Mouse (Mus musculus): ENCODE measurements around the gene Serpinb11. TPM values are rescaled to one million over a fixed set of nuclear protein-coding genes. Genes with fewer than 3 reads are reported as not detected.

Gene Serpinb11
- not detected in 2 replicates for polyA plus RNA-seq (2012; ENCODE audit: insufficient read depth, insufficient read length, missing spikeins)

- Histone ChIP-seq H3K27ac (replicated peaks; ENCODE audit: low read depth, low read length) (no peak within 1 kb of the TSS), H3K4me3 (ENCODE audit: insufficient read depth, low read depth, low read length) (no peak within 1 kb of the TSS), H3K4me1 (ENCODE audit: control insufficient read depth, insufficient read depth, insufficient read length, low read length) (no peaks in the 10 kb centered on the region)
These were observed at the start of gene Serpinb11 for GRCm38 (mm10) chr1:107360898-107361297. Gene Serpinb11, plus strand, starts transcription at chr1:107361198.

GRCm38 (mm10) chr1:107345979-107346378, 15.0 kb upstream of the Serpinb11 start:
- no peak overlapping the region for H3K27ac ChIP-seq (replicated peaks; ENCODE audit: low read depth, low read length)
- H3K4me3 ChIP-seq (ENCODE audit: insufficient read depth, low read depth, low read length), result no peak overlapping the region
- no peaks in the 10 kb centered on the region for H3K4me1 ChIP-seq (ENCODE audit: control insufficient read depth, insufficient read depth, insufficient read length, low read length)

- no peak overlapping the region for H3K27ac ChIP-seq (replicated peaks; ENCODE audit: low read depth, low read length)
- no peaks in the 10 kb centered on the region for H3K4me1 ChIP-seq (ENCODE audit: control insufficient read depth, insufficient read depth, insufficient read length, low read length)
- no peak overlapping the region for H3K4me3 ChIP-seq (ENCODE audit: insufficient read depth, low read depth, low read length)
These were observed 14.2 kb upstream of the Serpinb11 start for GRCm38 (mm10) chr1:107346788-107347187.

GRCm38 (mm10) chr1:107350392-107350791, 10.6 kb upstream of the Serpinb11 start:
- no peak overlapping the region for H3K27ac ChIP-seq (replicated peaks; ENCODE audit: low read depth, low read length)
- H3K4me3 ChIP-seq (ENCODE audit: insufficient read depth, low read depth, low read length), result no peak overlapping the region

GRCm38 (mm10) chr1:107351115-107351514, 9.9 kb upstream of the Serpinb11 start:
- Histone ChIP-seq H3K27ac (replicated peaks; ENCODE audit: low read depth, low read length) (no peak overlapping the region), H3K4me3 (ENCODE audit: insufficient read depth, low read depth, low read length) (no peak overlapping the region), H3K4me1 (ENCODE audit: control insufficient read depth, insufficient read depth, insufficient read length, low read length) (no peaks in the 10 kb centered on the region)

More at GRCm38 (mm10) chr1:107350392-107350791, 10.6 kb upstream of the Serpinb11 start:
- H3K4me1 ChIP-seq (ENCODE audit: control insufficient read depth, insufficient read depth, insufficient read length, low read length), result no peaks in the 10 kb centered on the region

GRCm38 (mm10) chr1:107353046-107353445, 8.0 kb upstream of the Serpinb11 start:
- Histone ChIP-seq H3K4me3 (ENCODE audit: insufficient read depth, low read depth, low read length) (no peak overlapping the region), H3K4me1 (ENCODE audit: control insufficient read depth, insufficient read depth, insufficient read length, low read length) (no peaks in the 10 kb centered on the region), H3K27ac (replicated peaks; ENCODE audit: low read depth, low read length) (no peak overlapping the region)

GRCm38 (mm10) chr1:107365973-107366372, 5.0 kb downstream of the Serpinb11 start:
- Histone ChIP-seq H3K4me1 (ENCODE audit: control insufficient read depth, insufficient read depth, insufficient read length, low read length) (no peaks in the 10 kb centered on the region; the same call in 1 of the 2 replicates), H3K4me3 (ENCODE audit: insufficient read depth, low read depth, low read length) (no peak overlapping the region), H3K27ac (replicated peaks; ENCODE audit: low read depth, low read length) (no peak overlapping the region)

GRCm38 (mm10) chr1:107368944-107369343, 7.9 kb downstream of the Serpinb11 start:
- no peaks in the 10 kb centered on the region; the same call in 1 of the 2 replicates for H3K4me1 ChIP-seq (ENCODE audit: control insufficient read depth, insufficient read depth, insufficient read length, low read length)
- H3K27ac ChIP-seq (replicated peaks; ENCODE audit: low read depth, low read length), result no peak overlapping the region
- H3K4me3 ChIP-seq (ENCODE audit: insufficient read depth, low read depth, low read length), result no peak overlapping the region

- H3K4me1 ChIP-seq (ENCODE audit: control insufficient read depth, insufficient read depth, insufficient read length, low read length), result no peaks in the 10 kb centered on the region
- H3K27ac ChIP-seq (replicated peaks; ENCODE audit: low read depth, low read length), result no peak overlapping the region
- no peak overlapping the region for H3K4me3 ChIP-seq (ENCODE audit: insufficient read depth, low read depth, low read length)
These were observed 16.0 kb downstream of the Serpinb11 start for GRCm38 (mm10) chr1:107376952-107377351.

- no peak overlapping the region for H3K27ac ChIP-seq (replicated peaks; ENCODE audit: low read depth, low read length)
- H3K4me1 ChIP-seq (ENCODE audit: control insufficient read depth, insufficient read depth, insufficient read length, low read length), result no peaks in the 10 kb centered on the region
- no peak overlapping the region for H3K4me3 ChIP-seq (ENCODE audit: insufficient read depth, low read depth, low read length)
These were observed 17.4 kb downstream of the Serpinb11 start for GRCm38 (mm10) chr1:107378368-107378767.

- H3K4me1 ChIP-seq (ENCODE audit: control insufficient read depth, insufficient read depth, insufficient read length, low read length), result no peaks in the 10 kb centered on the region
- no peak overlapping the region for H3K27ac ChIP-seq (replicated peaks; ENCODE audit: low read depth, low read length)
- no peak overlapping the region for H3K4me3 ChIP-seq (ENCODE audit: insufficient read depth, low read depth, low read length)
These were observed 20.5 kb downstream of the Serpinb11 start for GRCm38 (mm10) chr1:107381491-107381890.

- Histone ChIP-seq H3K4me3 (ENCODE audit: insufficient read depth, low read depth, low read length) (no peak overlapping the region), H3K27ac (replicated peaks; ENCODE audit: low read depth, low read length) (no peak overlapping the region), H3K4me1 (ENCODE audit: control insufficient read depth, insufficient read depth, insufficient read length, low read length) (no peaks in the 10 kb centered on the region)
These were observed 21.4 kb downstream of the Serpinb11 start for GRCm38 (mm10) chr1:107382404-107382803.

GRCm38 (mm10) chr1:107384532-107384931, 23.5 kb downstream of the Serpinb11 start:
- Histone ChIP-seq H3K4me3 (ENCODE audit: insufficient read depth, low read depth, low read length) (no peak overlapping the region), H3K27ac (replicated peaks; ENCODE audit: low read depth, low read length) (no peak overlapping the region), H3K4me1 (ENCODE audit: control insufficient read depth, insufficient read depth, insufficient read length, low read length) (no peaks in the 10 kb centered on the region)

- Histone ChIP-seq H3K4me1 (ENCODE audit: control insufficient read depth, insufficient read depth, insufficient read length, low read length) (no peaks in the 10 kb centered on the region), H3K27ac (replicated peaks; ENCODE audit: low read depth, low read length) (no peak overlapping the region; the same call in 1 of the 2 replicates), H3K4me3 (ENCODE audit: insufficient read depth, low read depth, low read length) (no peak overlapping the region)
These were observed 28.8 kb downstream of the Serpinb11 start for GRCm38 (mm10) chr1:107389753-107390152.

- Histone ChIP-seq H3K4me1 (ENCODE audit: control insufficient read depth, insufficient read depth, insufficient read length, low read length) (no peaks in the 10 kb centered on the region), H3K27ac (replicated peaks; ENCODE audit: low read depth, low read length) (no peak overlapping the region)
These were observed 36.5 kb downstream of the Serpinb11 start for GRCm38 (mm10) chr1:107397481-107397880.

GRCm38 (mm10) chr1:107399355-107399754, 38.4 kb downstream of the Serpinb11 start, which contains the start of gene Serpinb7:
Gene Serpinb7, plus strand, starts transcription at chr1:107399655.
- no peaks in the 10 kb centered on the region for H3K4me1 ChIP-seq (ENCODE audit: control insufficient read depth, insufficient read depth, insufficient read length, low read length)

More at GRCm38 (mm10) chr1:107397481-107397880, 36.5 kb downstream of the Serpinb11 start:
- no peak overlapping the region for H3K4me3 ChIP-seq (ENCODE audit: insufficient read depth, low read depth, low read length)

More at GRCm38 (mm10) chr1:107399355-107399754, 38.4 kb downstream of the Serpinb11 start, which contains the start of gene Serpinb7:
- Histone ChIP-seq H3K4me3 (ENCODE audit: insufficient read depth, low read depth, low read length) (no peak within 1 kb of the TSS), H3K27ac (replicated peaks; ENCODE audit: low read depth, low read length) (no peak within 1 kb of the TSS)
